Mouse (Mus musculus) neural tube, embryonic 11.5 days (tissue): Measurements from ENCODE around the gene Srgap2. TPM values are rescaled to one million over a fixed set of nuclear protein-coding genes. Genes with fewer than 3 reads are reported as not detected.

Experiments used
- ATAC-seq: fragments of 200-750 bp; cut with Nextera tagmentation; 2 replicates; pipeline ENCODE4 v1.8.0; 2017; ENCODE audit warnings: moderate number of reproducible peaks, mild to moderate bottlenecking, moderate TSS enrichment, moderate library complexity; ENCODE audit not compliant: insufficient read depth, low FRiP score, low TSS enrichment
- DNase-seq: peaks from one replicate; pipeline ENCODE4 v3.0.0-alpha.2; 2015; ENCODE audit warnings: low spot score
- H3K27ac ChIP-seq: fragments of 300-500 bp; sonication (generic); 2 replicates; pipeline ENCODE4 v1.5.1; 2014; ENCODE audit warnings: low read depth, mild to moderate bottlenecking, low read length
- H3K27me3 ChIP-seq: fragments of 300-500 bp; sonication (generic); 2 replicates; pipeline ENCODE4 v1.6.1; 2014; ENCODE audit warnings: mild to moderate bottlenecking, low read length, mixed read lengths; ENCODE audit not compliant: control insufficient read depth, insufficient read depth
- H3K36me3 ChIP-seq: fragments of 300-500 bp; sonication (generic); 2 replicates; pipeline ENCODE4 v1.6.1; 2014; ENCODE audit warnings: mild to moderate bottlenecking, low read length, moderate library complexity, mixed read lengths; ENCODE audit not compliant: control insufficient read depth, insufficient read depth
- H3K4me1 ChIP-seq: fragments of 300-500 bp; sonication (generic); 2 replicates; pipeline ENCODE4 v1.6.1; 2014; ENCODE audit warnings: low read length, mixed read lengths; ENCODE audit not compliant: control insufficient read depth, insufficient read depth
- H3K4me2 ChIP-seq: fragments of 300-500 bp; sonication (generic); 2 replicates; pipeline ENCODE4 v1.6.1; 2014; ENCODE audit warnings: low read depth, mild to moderate bottlenecking, moderate library complexity
- H3K4me3 ChIP-seq: fragments of 300-500 bp; sonication (generic); 2 replicates; pipeline ENCODE4 v1.5.1; 2014; ENCODE audit warnings: low read depth, low read length
- H3K9ac ChIP-seq: fragments of 300-500 bp; sonication (generic); 2 replicates; pipeline ENCODE4 v1.6.1; 2014; ENCODE audit warnings: mild to moderate bottlenecking, low read length
- H3K9me3 ChIP-seq: fragments of 300-500 bp; sonication (generic); 2 replicates; pipeline ENCODE4 v1.6.1; 2016; ENCODE audit warnings: low read length; ENCODE audit not compliant: control insufficient read depth
- whole genome bisulfite sequencing: fragments of 180-500 bp; shearing (Covaris S2); extraction: QIAGEN DNeasy Blood & Tissue Kit; methylation state at CpG from one replicate; pipeline ENCODE4 v1.1.7; 2014; 5-methylcytosine and 5-hydroxymethylcytosine counted together
- polyA plus RNA-seq: library from polyadenylated mRNA; unstranded; fragments of >200 nt; fragmentation: Nextera tagmentation; extraction: Ambion mirVana; gene quantifications from 2 replicates; pipeline ENCODE4 v1.2.1, GENCODE M21; 2014

Srgap2 gene
- polyA plus RNA-seq, 1 experiment from 2014 or later, result 15.2 TPM

DNA sequence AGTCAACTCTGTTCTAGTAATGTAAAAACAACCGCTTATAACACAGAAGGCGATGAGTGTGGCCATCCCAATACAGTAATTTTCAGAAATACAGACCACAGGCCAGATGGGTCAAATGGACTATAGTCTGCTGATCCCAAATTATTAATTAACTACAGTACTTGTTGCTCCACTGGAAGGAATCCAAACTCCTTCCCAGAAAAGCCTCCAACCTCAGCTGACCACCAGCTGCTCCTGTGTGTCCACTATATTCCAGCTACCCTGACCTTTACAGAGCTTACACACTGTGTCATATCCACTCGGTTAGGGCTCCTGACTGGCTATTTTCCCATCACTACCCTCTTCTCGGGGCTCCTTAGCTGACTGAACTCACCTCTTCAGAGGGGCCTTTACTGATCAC, 61.3 kb downstream of the Srgap2 start:
- Histone ChIP-seq H3K4me2 (no peak overlapping the region), H3K27ac (no peak overlapping the region), H3K27me3 (no peaks in the 10 kb centered on the region), H3K36me3 (no peaks in the 10 kb centered on the region), H3K9me3 (no peaks in the 10 kb centered on the region), H3K4me1 (no peaks in the 10 kb centered on the region), H3K9ac (no peak overlapping the region), H3K4me3 (no peak overlapping the region)
- no peak for ATAC-seq
- DNase-seq, result no peak
- WGBS, result 94% methylated on average over 4 of the region's 4 CpGs

DNA sequence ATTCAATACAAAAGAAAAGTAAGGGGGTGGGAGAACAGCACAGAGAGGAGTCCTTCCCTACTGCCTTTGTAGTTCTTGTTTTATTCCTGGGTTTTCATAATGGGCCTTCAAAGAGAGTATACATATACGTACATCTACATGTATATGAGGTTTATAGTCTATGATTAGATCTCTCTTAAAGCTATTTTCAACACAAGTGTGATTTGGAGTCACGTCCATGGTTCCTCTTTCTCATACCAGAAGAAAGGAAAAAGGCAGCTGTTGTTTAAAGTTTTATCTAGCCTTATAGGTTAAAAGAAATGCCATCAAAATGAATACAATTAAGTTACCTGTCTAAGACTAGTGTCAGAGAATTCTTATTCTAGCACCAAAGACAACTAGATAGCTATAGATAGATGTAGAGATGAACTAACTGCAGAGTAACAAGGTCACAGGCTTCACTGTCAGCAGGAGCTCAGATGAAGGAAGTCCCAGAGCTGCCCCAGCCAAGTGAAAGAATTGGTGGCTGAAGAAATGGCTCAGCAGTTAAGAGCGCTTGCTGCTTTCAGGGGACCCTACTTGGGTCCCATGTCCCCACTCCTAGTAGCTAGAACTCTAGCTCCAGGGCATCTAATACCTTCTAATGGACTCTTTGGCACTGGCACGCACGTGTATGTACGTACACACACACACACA, 63.1 kb downstream of the Srgap2 start:
- no peak for DNase-seq
- Histone ChIP-seq H3K36me3 (no peaks in the 10 kb centered on the region), H3K27ac (no peak overlapping the region), H3K4me1 (no peaks in the 10 kb centered on the region), H3K9ac (no peak overlapping the region), H3K4me2 (no peak overlapping the region), H3K9me3 (no peaks in the 10 kb centered on the region), H3K27me3 (no peaks in the 10 kb centered on the region), H3K4me3 (no peak overlapping the region)
- WGBS, result 89% methylated on average over 6 of the region's 6 CpGs
- no peak for ATAC-seq

DNA sequence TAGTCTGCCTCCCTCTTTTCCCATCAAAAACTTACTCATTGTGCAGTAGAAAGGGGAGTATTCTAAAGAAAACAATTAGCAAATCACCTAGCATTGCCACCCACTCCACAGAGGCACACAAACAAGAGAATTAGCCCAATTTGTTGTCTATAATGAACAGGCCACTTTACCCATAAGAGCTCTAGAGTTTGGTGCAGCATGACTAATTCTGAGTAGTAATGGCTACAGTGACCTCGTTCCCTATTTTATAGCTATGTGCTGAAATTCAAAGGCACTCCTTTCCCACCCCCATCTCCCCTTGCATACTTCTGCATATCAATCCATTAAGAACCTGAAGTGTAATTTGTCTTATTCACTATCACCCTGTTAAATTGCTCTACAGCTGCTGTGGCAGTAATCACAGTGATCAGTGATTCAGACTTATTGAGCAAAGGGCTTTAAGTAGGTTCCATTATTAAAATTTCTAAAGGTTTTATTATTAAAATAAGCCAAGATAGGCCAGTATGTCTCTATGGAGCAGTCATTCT, 64.5 kb downstream of the Srgap2 start:
- no peaks in the 10 kb centered on the region for H3K4me1 ChIP-seq
- H3K4me3 ChIP-seq, result no peak overlapping the region
- no peak overlapping the region for H3K9ac ChIP-seq
- DNase-seq (no peak), ATAC-seq (no peak)
- no peaks in the 10 kb centered on the region for H3K36me3 ChIP-seq
- no peaks in the 10 kb centered on the region for H3K27me3 ChIP-seq
- H3K27ac ChIP-seq, result no peak overlapping the region
- no peaks in the 10 kb centered on the region for H3K9me3 ChIP-seq
- 36% methylated on average over 1 of the region's 1 CpGs for WGBS
- H3K4me2 ChIP-seq, result no peak overlapping the region

DNA sequence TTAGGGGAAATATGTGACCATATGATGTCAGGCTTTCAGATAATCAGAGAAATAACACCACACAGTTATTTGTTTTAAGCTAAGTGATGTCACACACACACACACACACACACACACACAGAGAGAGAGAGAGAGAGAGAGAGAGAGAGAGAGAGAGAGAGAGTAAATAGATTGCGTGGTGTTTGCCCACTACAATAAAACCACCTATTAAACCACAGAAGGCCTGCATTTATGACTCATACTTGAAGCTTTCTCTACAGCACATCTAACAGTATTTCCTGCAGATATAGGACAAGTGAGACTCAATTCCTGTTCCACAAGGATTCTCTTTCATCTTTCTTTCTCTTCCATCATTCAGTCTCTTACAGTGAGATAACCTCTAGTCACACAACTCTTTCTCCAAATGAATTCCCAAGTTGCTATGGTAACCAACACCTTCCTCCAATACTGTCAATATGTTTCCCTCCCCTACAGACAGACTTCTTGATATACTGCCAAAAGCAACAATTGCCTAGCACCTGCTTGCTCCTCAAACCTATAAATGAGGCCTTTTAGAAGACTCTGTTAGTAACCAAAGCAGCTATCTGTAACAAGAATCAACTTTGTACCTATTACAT, 66.1 kb downstream of the Srgap2 start:
- WGBS, result 73% methylated on average over 1 of the region's 1 CpGs
- H3K4me1 ChIP-seq, result no peaks in the 10 kb centered on the region
- ATAC-seq (no peak), DNase-seq (no peak)
- H3K27ac ChIP-seq, result no peak overlapping the region
- no peak overlapping the region for H3K4me2 ChIP-seq
- no peaks in the 10 kb centered on the region for H3K36me3 ChIP-seq
- H3K4me3 ChIP-seq, result no peak overlapping the region
- no peaks in the 10 kb centered on the region for H3K27me3 ChIP-seq
- no peak overlapping the region for H3K9ac ChIP-seq
- no peaks in the 10 kb centered on the region for H3K9me3 ChIP-seq

DNA sequence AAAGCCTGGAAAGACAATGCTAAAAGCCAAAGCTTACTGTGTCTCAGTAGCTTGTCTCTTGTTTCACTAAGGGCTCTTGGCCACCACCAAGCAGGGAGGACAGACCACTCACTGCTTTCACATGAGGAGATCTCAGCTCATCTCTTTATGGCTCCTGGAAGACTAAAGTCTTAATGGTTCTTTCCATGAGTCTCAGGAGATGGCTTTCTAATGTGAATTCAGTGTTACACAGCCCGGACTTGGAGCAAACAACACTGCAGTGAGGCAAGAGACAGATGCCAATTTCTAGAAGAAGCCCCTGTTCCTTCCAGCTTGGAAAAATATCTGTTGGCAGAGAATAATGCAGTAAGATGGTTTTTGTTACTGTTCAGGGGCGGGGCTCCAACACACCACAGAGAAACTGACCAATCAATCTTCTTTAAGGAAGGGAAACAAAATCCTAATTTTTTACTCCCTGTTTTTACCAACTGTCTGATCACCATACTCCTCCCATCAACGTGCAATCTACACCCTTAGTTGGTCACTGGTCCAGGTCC, 71.7 kb downstream of the Srgap2 start:
- no peaks in the 10 kb centered on the region for H3K36me3 ChIP-seq
- H3K9me3 ChIP-seq, result no peaks in the 10 kb centered on the region
- ATAC-seq (no peak), DNase-seq (no peak)
- no peaks in the 10 kb centered on the region for H3K27me3 ChIP-seq
- H3K9ac ChIP-seq, result no peak overlapping the region
- H3K27ac ChIP-seq, result no peak overlapping the region
- H3K4me1 ChIP-seq, result no peaks in the 10 kb centered on the region
- no peak overlapping the region for H3K4me2 ChIP-seq
- no peak overlapping the region for H3K4me3 ChIP-seq
- WGBS, result 85% methylated on average over 3 of the region's 3 CpGs

DNA sequence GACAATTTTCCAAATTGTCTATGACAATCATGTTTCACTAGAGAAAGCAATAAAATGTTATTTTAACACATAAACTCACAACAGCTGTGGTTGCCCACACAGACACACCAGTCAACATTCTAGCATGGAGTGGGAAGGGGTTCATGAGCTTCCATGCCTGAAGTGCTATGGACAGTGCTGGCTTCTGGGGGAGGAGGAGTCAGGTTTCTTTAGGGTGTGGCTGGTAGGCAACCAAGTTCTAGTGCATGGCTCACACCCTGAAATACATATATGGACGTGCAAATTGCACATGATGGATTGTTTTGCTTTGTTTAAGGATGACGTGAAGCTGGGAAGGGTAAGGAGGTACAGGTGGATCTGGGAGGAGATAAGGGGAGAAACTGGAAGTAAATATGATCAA, 72.8 kb downstream of the Srgap2 start:
- no peak overlapping the region for H3K4me3 ChIP-seq
- H3K27me3 ChIP-seq, result no peaks in the 10 kb centered on the region
- H3K4me2 ChIP-seq, result no peak overlapping the region
- no peak for DNase-seq
- no peaks in the 10 kb centered on the region for H3K9me3 ChIP-seq
- WGBS, result 84% methylated on average over 2 of the region's 2 CpGs
- H3K4me1 ChIP-seq, result no peaks in the 10 kb centered on the region
- no peaks in the 10 kb centered on the region for H3K36me3 ChIP-seq
- no peak overlapping the region for H3K27ac ChIP-seq
- no peak overlapping the region for H3K9ac ChIP-seq
- ATAC-seq, result no peak

DNA sequence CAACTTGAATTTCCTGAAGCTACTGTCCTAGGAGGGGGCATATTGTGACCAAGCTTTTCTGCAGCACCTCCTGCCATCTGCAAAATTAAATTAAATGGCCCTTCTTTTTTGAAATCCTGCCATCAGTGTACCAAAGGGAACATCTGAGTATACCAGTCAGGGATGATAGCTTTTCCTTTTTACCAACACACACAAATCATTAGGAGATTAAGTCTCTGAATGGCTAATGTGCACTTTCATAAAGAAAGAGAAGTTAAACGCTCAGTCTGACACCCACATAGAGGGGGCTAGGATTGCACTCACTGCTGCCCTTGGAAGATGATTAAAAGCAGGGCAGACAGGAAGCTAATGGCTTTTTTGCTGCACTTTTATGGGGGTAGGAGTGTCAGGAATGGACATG, 73.8 kb downstream of the Srgap2 start:
- no peak for DNase-seq
- 57% methylated on average over 1 of the region's 1 CpGs for WGBS
- Histone ChIP-seq H3K9ac (no peak overlapping the region), H3K4me2 (no peak overlapping the region), H3K9me3 (no peaks in the 10 kb centered on the region), H3K36me3 (no peaks in the 10 kb centered on the region), H3K4me1 (no peaks in the 10 kb centered on the region), H3K4me3 (no peak overlapping the region), H3K27me3 (no peaks in the 10 kb centered on the region), H3K27ac (no peak overlapping the region)
- no peak for ATAC-seq

DNA sequence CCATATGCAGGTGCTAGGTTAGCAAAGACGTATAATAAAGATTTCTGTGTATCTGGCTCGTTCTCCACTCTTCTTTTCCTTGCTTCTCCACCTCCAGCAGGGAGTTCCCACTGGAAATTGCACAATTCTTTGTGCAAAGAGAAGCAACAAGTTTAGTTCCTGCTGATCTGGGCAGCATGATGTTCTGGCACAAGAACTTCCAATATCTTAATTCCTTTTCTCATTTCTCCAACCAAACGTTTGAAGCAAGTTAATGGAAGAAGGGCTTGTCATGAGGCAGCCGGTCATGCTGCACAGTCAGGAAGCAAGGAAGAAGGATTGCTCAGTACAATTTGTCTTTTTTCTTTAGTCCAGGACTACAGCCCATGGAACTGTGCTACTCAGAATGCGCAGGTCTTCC, 78.8 kb downstream of the Srgap2 start:
- ATAC-seq (no peak), DNase-seq (no peak)
- Histone ChIP-seq H3K9me3 (no peaks in the 10 kb centered on the region), H3K36me3 (no peaks in the 10 kb centered on the region), H3K4me2 (no peak overlapping the region), H3K4me3 (no peak overlapping the region), H3K9ac (no peak overlapping the region), H3K27ac (no peak overlapping the region), H3K27me3 (no peaks in the 10 kb centered on the region), H3K4me1 (no peaks in the 10 kb centered on the region)
- 81% methylated on average over 5 of the region's 5 CpGs for WGBS

DNA sequence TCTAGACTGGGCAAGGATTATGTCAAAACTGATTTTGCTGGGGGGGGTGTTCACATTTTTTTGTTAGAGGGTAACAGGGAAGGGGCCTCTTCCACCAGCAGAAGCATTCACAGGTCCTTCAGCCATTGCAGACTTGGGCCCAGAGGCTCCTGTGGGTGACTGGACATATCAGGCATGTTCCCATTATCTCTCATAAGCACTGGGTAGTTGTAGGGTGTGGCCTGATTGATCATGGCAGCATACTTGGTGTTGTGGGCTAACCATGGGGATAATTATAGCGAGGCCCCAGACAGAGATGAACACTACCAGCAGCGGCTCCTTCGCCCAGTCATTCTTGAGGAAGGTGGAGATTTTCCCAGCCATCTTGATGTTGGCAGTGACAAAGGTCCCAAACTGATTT, 79.8 kb downstream of the Srgap2 start:
- DNase-seq (no peak), ATAC-seq (no peak)
- Histone ChIP-seq H3K4me3 (no peak overlapping the region), H3K4me2 (no peak overlapping the region), H3K36me3 (no peaks in the 10 kb centered on the region), H3K9ac (no peak overlapping the region), H3K4me1 (no peaks in the 10 kb centered on the region), H3K27ac (no peak overlapping the region), H3K9me3 (no peaks in the 10 kb centered on the region), H3K27me3 (no peaks in the 10 kb centered on the region)
- WGBS, result 98% methylated on average over 3 of the region's 3 CpGs
